Comparison of ENCODE assay signal across 22 mouse cellular contexts in genomic region chr10:95210167-95210566, GRCm38 (mm10).
DNase-seq lines count a peak whose midpoint lies in the region; ATAC-seq and TF ChIP-seq lines count a peak whose summit lies in the region.
"Had no signal": no experiment of that assay in that cellular context is flagged by ENCODE, and none has a peak within 500 bp of the region (broad histone marks: within the 10 kb centered on the region; RNA-seq: fewer than 3 reads in every experiment).

No protein-coding gene starts in this region.

- no peaks in the 10 kb centered on the region for H3K9me3 ChIP-seq in liver, postnatal 0 days (ENCODE audit: low read length)
- H3K9me3 ChIP-seq in liver, embryonic 12.5 days (replicated peaks), result no peaks in the 10 kb centered on the region
- H3K9me3 ChIP-seq: embryonic facial prominence, embryonic 10.5 days; heart, embryonic 10.5 days; hindbrain, embryonic 12.5 days; limb, embryonic 12.5 days; liver, embryonic 15.5 days had no signal

- H3K4me3 ChIP-seq in liver, postnatal 0 days (ENCODE audit: low read depth, low read length), result no peak overlapping the region
- H3K4me3 ChIP-seq in liver, embryonic 12.5 days, result no peak overlapping the region
- H3K4me3 ChIP-seq: embryonic facial prominence, embryonic 10.5 days; heart, embryonic 10.5 days; hindbrain, embryonic 12.5 days; limb, embryonic 12.5 days; liver, embryonic 15.5 days had no signal

- 0 out of 2 replicates have a peak, but pooled peaks have one; percentile 29 for ATAC-seq in liver, postnatal 0 days
- ATAC-seq in liver, embryonic 12.5 days, result no peak
- peak; percentile 30 for ATAC-seq in activated CD4-positive, CD25-positive, alpha-beta regulatory T cell, adult 4 months
- ATAC-seq in inflammation-experienced regulatory T-cells, adult 6 months, result peak; percentile 44
- ATAC-seq: lung, postnatal 0 days; Patski had no signal

- H3K9ac ChIP-seq in liver, postnatal 0 days (replicated peaks), result no peak overlapping the region
- no peak overlapping the region for H3K9ac ChIP-seq in liver, embryonic 12.5 days
- H3K9ac ChIP-seq: hindbrain, embryonic 12.5 days; limb, embryonic 12.5 days; liver, embryonic 15.5 days had no signal

- no peaks in the 10 kb centered on the region for H3K4me1 ChIP-seq in liver, postnatal 0 days (ENCODE audit: insufficient read depth)
- H3K4me1 ChIP-seq in liver, embryonic 12.5 days, result peaks cover 8% of the 10 kb centered on the region
- H3K4me1 ChIP-seq: hindbrain, embryonic 12.5 days had no signal

- no peak overlapping the region for H3K27ac ChIP-seq in liver, postnatal 0 days (ENCODE audit: low read depth)
- no peak overlapping the region for H3K27ac ChIP-seq in liver, embryonic 12.5 days
- H3K27ac ChIP-seq: embryonic facial prominence, embryonic 10.5 days; heart, embryonic 10.5 days; hindbrain, embryonic 12.5 days; limb, embryonic 12.5 days; liver, embryonic 15.5 days had no signal

- no peak overlapping the region for H3K4me2 ChIP-seq in liver, postnatal 0 days (ENCODE audit: low read depth, low read length)
- no peak overlapping the region for H3K4me2 ChIP-seq in liver, embryonic 12.5 days
- H3K4me2 ChIP-seq: hindbrain, embryonic 12.5 days; limb, embryonic 12.5 days; liver, embryonic 15.5 days; midbrain, embryonic 11.5 days had no signal

- H3K27me3 ChIP-seq in liver, postnatal 0 days (ENCODE audit: insufficient read depth, low read length), result no peaks in the 10 kb centered on the region
- no peaks in the 10 kb centered on the region for H3K27me3 ChIP-seq in liver, embryonic 12.5 days (replicated peaks)
- H3K27me3 ChIP-seq: hindbrain, embryonic 12.5 days; limb, embryonic 12.5 days; liver, embryonic 15.5 days; Patski had no signal

- H3K36me3 ChIP-seq in liver, postnatal 0 days (replicated peaks; ENCODE audit: insufficient read depth, low read length), result no peaks in the 10 kb centered on the region
- no peaks in the 10 kb centered on the region for H3K36me3 ChIP-seq in liver, embryonic 12.5 days
- H3K36me3 ChIP-seq: embryonic facial prominence, embryonic 10.5 days; heart, embryonic 10.5 days; hindbrain, embryonic 12.5 days; limb, embryonic 12.5 days; liver, embryonic 15.5 days had no signal

- TF ChIP-seq CTCF in liver, postnatal 0 days (IDR thresholded peaks at IDR 0.05; ENCODE audit: low read depth), result no peak

- no peak for TF ChIP-seq EP300 in liver, postnatal 0 days (IDR thresholded peaks at IDR 0.05; ENCODE audit: low read depth)

- peak; percentile 54 for DNase-seq in adrenal gland, postnatal 14 days
- no peak for DNase-seq in adrenal gland, adult 8-10 months
- no peak for DNase-seq in liver, postnatal 0 days
- no peak for DNase-seq in lung, postnatal 36 days
- no peak for DNase-seq in layer of hippocampus, adult 9-10 months (ENCODE audit: low spot score)
- DNase-seq: cerebellum, adult 8-10 months; gastrocnemius, postnatal 36 days; heart, postnatal 10 days; kidney, adult 8-10 months; kidney, postnatal 14 days; thymus, postnatal 14 days had no signal

- WGBS in liver, postnatal 0 days (ENCODE audit: insufficient replicate concordance), result 76% methylated on average over 4 of the region's 4 CpGs
- 52% methylated on average over 4 of the region's 4 CpGs for WGBS in liver, embryonic 12.5 days (ENCODE audit: insufficient replicate concordance)
